Mouse (Mus musculus) brain, embryonic 14.5 days (tissue): ENCODE data around the gene Aebp2. TPM values are rescaled to one million over a fixed set of nuclear protein-coding genes. Genes with fewer than 3 reads are reported as not detected.

ENCODE experiments used
- DNase-seq: peaks from one replicate; pipeline ENCODE4 v3.0.0-alpha.2; 2011; ENCODE audit warnings: low read depth
- CTCF ChIP-seq: fragments of 200-500 bp; IDR thresholded peaks from 2 replicates; pipeline ENCODE4 v1.5.1; 2012; ENCODE audit warnings: inconsistent platforms, mild to moderate bottlenecking, moderate library complexity, borderline replicate concordance; ENCODE audit not compliant: insufficient read depth, insufficient read length; ENCODE audit errors: extremely low read depth
- POLR2A ChIP-seq: fragments of 200-500 bp; IDR thresholded peaks from 2 replicates; pipeline ENCODE4 v1.6.1; 2012; ENCODE audit warnings: mild to moderate bottlenecking, inconsistent platforms, borderline replicate concordance; ENCODE audit not compliant: poor library complexity, insufficient read depth, insufficient read length, severe bottlenecking; ENCODE audit errors: extremely low read depth
- polyA plus RNA-seq: library from polyadenylated mRNA; depleted of rRNA; stranded (reverse); fragments of >200 nt; gene quantifications from 2 replicates; pipeline ENCODE4 v1.2.3, GENCODE M21; 2012; rRNA removed

The Aebp2 gene
- polyA plus RNA-seq, 1 experiment, result 36.8 TPM

DNA sequence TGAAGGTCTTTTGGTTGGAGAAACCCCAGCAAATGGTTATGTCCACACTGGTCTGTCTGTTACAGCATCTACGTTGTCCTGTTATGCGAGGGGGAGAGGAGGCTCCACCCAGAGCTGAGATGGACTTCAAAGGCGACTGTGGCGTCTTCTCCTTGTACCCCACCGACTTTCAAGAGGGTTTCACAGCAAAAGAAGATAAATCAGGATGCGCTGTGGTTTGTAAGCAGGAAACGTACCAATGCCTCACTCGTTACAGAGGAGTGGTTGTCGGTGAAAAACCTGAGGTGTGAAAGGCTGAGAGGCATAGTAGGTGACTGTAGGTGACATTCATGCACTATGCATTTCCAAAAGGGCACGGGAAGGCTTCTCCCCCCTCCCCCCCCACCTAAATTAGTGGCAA is 99.6 kb downstream of the Aebp2 start:
- DNase-seq, result no peak
- TF ChIP-seq CTCF, result no peak
- TF ChIP-seq POLR2A, result no peak

Other genes with a start within 250 kb of the Aebp2 start
- 91.1 and 103 TPM in 2 replicates for gene Plekha5, start 198.6 kb upstream of the Aebp2 start, polyA plus RNA-seq
- not detected in 2 replicates for gene Gm11077, start 106.6 kb downstream of the Aebp2 start, polyA plus RNA-seq